Mouse (Mus musculus) splenic B cell, adult 2 months (primary cell): ENCODE results near the gene Eln.
A peak's percentile ranks its signal among the peaks of the same experiment; 100 is the strongest.

ENCODE experiments used
- DNase-seq: peaks from one replicate; pipeline ENCODE4 v3.0.0-alpha.2; 2011; ENCODE audit warnings: low read depth, low spot score
- H3K27me3 ChIP-seq: 2 replicates; pipeline ENCODE4 v1.6.1; 2012; ENCODE audit warnings: mild to moderate bottlenecking, low read length, moderate library complexity, mixed read lengths; ENCODE audit not compliant: control insufficient read depth, poor library complexity, insufficient read depth, severe bottlenecking
- H3K36me3 ChIP-seq: 2 replicates; pipeline ENCODE4 v1.6.1; 2012; ENCODE audit warnings: mild to moderate bottlenecking, low read length, moderate library complexity, mixed read lengths; ENCODE audit not compliant: control insufficient read depth, poor library complexity, insufficient read depth, severe bottlenecking

The Eln gene

DNA sequence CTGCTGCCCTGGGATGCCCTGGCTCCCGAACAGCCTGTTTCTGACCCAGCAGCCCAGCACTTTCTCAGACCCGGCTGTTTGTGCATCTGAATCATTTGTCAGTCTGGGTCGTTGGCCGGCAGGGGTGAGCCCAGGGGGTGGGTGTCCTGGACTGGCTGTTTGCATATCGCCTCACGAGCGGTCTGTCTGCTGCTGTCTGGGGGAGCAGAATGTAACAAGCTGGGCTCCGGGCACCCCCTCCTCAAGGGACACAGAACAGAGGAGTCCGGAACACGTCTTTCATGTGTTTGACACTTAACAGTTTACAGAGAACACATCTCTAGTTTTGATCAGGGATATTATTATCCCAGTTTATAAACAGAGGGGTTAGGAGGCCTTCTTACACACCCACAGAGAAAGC lies 7.0 kb upstream of the Eln start:
- no peak for DNase-seq
- no peaks in the 10 kb centered on the region for H3K36me3 ChIP-seq
- no peaks in the 10 kb centered on the region for H3K27me3 ChIP-seq

DNA sequence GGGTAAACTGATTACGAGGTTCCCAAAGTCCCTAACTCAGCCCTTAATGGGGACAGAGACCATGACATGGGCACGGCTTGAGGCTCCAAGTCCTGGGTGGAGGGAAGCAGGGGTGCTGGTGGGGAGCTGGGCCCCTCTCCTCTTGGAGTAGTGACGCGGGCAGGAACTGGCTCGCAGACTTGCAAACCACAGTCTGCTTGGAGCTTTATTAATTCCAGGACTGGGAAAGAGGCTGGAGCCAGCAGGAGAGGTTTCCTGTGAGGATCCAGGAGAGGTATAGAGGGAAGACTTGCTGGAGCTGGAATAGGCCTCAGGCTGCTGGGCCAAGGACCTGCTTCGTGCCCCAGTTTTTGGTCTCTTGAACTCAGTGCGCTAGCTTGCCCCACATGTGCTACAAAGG lies 3.3 kb upstream of the Eln start:
- no peaks in the 10 kb centered on the region for H3K27me3 ChIP-seq

DNA sequence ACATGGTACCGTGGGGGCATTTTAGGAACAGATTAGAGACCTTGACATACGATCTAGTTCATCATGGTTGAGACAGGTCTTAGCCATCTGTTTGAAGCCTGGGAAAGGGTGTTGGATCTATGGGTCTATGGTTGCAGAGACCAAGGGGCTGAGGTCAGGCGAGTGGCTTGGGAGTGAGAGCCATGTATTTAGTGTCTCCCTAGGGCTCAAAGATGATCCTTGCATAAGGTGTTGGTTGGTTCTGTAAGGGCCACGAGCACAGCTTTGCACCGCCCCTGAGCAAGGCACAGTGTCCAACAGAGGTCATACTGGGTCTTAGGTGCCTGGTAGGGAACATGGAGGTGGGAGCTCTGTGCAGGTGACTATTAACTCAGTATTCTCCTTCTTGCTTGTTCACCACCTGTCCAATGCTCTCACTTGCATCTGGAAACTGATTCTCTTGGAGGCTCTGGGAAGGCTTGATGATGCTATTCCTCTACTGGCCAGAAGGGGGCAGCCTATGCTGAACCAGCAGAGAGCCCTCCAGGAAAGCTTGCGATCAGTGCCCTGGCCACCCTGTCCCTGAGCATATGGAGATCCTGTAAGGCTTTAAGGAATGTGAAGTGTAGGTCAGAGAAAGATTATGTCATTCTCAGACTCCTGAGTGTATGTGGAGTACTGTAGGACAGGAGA lies 960 bp upstream of the Eln start:
- DNase-seq, result peak; percentile 56
- H3K36me3 ChIP-seq, result no peaks in the 10 kb centered on the region
- H3K27me3 ChIP-seq, result no peaks in the 10 kb centered on the region

More for the DNA sequence above, 3.3 kb upstream of the Eln start:
- no peak for DNase-seq
- no peaks in the 10 kb centered on the region for H3K36me3 ChIP-seq

DNA sequence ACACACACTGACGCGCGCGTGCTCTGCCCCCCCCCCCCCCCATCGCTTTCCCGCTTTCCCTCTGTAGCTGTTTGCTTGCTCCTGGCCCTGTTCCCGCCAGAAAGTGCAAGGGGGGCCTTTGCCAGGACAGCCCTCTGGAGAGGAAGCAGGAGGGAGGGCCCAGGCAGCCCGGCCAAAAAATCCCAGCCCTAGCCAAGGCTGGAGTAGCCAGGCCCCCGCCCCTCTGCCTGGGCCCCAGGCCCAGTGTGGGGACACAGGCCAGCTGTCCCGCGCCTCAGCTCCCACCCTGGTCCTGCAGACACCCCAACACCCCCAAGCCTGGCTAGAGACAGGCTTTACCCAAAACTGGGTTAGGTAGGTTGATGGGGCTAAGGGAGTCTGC lies 380 bp upstream of the Eln start:
- H3K27me3 ChIP-seq, result no peaks in the 10 kb centered on the region
- DNase-seq, result no peak
- H3K36me3 ChIP-seq, result no peaks in the 10 kb centered on the region

DNA sequence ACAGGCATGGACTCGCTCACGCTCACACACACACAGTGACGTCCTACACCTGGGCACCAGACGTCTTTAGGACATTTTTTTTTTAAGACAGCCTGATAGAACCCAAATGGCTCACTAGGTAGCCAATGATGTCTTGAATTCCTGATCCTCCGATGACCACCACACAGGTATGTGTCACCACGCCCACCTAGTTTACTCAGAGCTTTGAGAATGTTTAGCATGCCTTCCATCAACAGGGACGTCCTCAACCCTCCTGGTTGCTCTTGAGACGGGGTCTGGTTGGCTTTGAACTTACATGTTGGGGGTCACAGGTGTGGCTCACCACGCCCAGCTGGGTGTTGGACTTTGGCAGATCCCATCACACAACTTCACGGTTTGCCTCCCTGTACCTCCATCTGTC lies 922 bp downstream of the Eln start:
- DNase-seq, result no peak
- Histone ChIP-seq H3K27me3 (no peaks in the 10 kb centered on the region), H3K36me3 (no peaks in the 10 kb centered on the region)

DNA sequence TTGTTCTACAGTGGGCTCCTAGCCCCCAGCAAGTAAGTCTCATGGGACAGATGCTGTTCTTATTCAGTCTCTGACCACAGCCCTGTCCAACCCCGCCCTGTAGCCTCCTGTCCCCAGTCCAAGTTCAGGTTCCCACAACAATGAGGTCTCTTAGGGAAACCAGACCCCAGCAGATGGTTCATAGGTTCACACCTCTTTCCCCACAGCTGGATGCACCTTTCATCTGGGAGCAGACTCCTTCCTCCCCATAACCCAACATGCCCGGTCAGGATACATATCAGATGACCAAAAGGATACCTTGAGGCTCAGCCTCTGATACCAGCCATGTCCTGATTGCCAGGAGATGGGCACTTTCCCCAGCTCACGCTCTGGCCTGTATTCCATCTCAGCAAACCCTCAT lies 1.3 kb downstream of the Eln start:
- Histone ChIP-seq H3K27me3 (no peaks in the 10 kb centered on the region), H3K36me3 (no peaks in the 10 kb centered on the region)
- DNase-seq, result no peak

DNA sequence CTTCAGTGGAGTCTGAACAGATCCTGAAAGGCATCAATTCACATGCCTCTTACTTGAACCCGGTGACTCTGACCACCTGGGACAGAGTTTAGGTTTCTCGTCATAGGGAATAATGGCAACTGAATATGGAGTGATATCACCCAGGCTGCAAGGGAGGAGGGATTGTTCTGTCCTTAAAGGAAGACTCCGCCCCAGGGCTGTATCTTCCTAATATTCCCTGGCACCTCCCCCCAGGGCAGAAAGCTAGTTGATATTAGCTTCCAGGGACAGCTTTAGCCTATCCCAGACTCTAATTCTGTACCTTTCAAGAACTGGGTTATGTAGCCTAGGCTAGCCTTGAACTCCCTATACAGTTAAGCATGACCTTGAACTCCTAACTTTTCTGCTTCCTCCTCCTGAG lies 2.1 kb downstream of the Eln start:
- DNase-seq, result no peak
- H3K27me3 ChIP-seq, result no peaks in the 10 kb centered on the region
- H3K36me3 ChIP-seq, result no peaks in the 10 kb centered on the region

DNA sequence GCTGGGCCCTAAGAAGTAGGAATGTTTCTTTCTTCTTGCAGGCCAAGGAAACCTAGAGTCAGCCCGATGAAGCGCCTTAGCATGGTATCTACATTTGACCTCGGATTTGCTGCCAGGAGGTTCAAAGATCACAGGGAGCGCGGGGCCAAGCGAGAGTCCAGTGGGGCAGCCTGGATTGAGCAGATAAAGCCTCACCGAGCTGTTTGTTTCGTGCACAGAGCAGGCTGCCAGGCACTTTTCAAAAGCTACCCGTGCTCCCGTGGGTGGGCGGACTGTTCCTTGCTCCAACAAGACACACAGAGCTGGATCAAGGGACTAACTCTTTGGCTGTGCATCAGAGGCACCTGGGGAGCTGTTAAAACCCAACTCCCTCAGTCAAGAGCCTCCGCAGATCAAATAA lies 3.1 kb downstream of the Eln start:
- DNase-seq, result no peak
- Histone ChIP-seq H3K36me3 (no peaks in the 10 kb centered on the region), H3K27me3 (no peaks in the 10 kb centered on the region)

DNA sequence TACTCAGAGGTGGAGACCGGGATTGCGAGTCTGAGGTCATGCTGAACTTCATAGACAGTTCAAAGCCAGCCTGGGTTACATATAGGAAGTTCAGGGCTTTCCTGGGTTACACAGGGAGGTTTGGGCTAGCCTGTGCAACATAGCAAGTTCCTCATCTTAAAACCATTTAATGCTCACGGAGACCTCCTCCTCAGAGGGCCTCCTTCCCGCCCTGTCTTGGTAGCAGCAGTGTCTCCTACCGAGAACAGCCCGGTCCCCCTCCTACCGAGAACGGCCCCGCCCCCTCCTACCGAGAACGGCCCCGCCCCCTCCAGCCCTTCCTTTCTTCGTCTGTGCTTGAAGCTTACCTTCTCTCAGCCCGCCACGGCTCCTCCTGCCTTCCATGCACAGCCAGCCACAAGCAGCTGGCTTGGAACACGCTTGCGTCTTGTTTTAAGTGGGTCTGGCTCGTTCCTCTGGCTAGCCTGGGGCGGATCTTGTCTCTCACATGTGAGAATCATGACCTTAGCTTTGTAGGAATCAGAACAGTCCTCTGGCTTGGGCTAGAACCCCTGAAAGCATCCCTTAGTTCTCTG lies 4.8 kb downstream of the Eln start:
- no peaks in the 10 kb centered on the region for H3K36me3 ChIP-seq
- H3K27me3 ChIP-seq, result no peaks in the 10 kb centered on the region
- no peak for DNase-seq

DNA sequence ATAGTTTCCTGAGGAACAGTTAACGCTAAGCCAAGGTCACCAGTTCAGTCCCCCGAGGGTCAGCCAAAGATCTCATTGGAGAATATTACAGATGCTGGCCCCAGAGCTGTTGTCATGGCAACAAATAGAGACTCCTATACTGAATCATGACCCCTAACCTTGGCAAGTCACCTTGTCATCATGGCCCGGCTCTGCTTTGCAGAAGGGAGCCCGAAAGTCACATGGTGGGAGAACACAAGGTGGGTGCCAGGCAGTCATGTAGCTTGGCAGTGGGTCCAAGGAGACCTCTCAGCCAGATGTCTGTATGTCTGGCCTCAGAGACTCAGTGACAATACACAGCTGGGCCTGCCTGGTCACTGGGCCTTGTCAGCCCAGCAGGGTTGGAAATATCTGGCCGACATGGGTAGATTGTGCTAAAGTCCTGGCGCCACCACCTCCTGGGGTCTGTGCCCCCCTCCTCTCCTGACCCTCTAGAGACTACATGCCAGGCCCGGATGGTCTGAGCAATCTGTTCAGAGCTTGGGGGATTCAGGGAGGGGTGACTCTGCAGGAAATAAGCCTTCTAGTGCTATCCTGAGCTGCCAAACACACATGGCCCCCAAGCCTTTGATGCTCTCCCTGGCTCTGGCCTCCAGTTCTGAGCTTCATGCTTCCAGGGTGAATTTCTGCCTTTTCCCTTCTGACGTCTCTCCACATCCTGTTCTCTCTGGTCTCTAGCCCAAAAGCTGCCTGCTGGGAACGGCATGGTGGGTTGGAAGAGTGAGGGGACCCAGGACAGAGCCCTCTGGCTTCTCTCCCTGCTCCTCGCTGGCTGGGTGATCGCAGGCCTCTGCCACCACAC lies 6.4 kb downstream of the Eln start:
- DNase-seq, result no peak
- H3K27me3 ChIP-seq, result no peaks in the 10 kb centered on the region
- H3K36me3 ChIP-seq, result no peaks in the 10 kb centered on the region

DNA sequence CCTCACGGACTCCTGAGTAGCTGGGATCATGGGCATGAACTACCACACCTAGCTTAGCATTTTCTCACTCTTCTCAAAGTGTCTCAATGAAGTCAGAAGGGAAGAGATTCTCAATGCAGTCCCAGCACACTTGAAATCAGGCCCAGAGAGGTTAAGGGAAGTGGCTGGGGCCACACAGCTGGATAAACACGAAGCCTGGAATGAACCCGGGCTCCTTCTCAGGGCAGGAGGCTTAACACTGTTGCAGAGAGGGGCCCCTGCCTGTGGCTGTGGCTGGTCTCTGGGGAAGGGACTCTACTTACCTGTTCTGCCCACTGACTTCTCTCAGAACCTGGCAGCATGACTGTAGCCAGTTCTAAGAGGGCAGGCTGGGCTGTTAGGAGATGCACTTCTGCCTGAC lies 7.2 kb downstream of the Eln start:
- DNase-seq, result no peak
- no peaks in the 10 kb centered on the region for H3K27me3 ChIP-seq
- no peaks in the 10 kb centered on the region for H3K36me3 ChIP-seq

DNA sequence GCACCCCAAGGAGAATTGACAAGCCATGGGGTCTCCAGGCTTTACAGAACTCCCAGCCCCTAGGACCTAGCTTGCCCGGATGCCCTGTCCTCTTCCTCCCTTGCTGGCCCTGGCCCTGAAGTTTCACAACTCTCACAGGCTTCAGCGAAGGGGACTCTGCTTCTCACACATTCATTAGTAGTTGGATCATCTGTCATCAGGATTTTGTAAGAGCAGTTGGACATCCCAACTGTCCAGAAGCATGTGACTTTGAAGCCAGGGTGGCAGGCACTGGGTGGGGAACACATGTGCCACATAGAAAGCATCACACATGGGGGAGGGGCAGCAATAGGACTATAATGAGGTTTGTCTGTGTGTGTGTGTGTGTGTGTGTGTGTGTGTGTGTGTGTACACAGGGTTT lies 12.2 kb downstream of the Eln start:
- no peak for DNase-seq
- Histone ChIP-seq H3K27me3 (no peaks in the 10 kb centered on the region), H3K36me3 (no peaks in the 10 kb centered on the region)

DNA sequence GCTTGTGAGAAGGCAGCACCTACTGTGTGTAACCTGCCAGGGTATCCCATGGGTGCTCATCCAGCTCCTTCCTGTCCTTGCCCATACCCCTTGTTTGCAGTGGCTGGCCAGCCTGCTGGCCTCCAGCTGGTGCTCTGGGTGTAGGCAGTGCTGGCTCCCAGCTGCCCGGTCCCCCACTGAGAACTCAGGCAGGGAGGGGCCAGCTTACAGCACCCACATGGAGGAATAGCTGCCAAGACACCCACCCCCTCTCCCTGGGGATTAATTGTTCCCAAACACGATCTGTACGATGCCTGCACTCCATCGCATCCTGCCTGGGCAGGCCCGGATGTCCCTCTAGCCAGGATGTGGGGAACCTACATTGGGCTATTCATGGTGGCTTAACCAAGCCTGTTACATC lies 13.1 kb downstream of the Eln start:
- DNase-seq, result no peak
- H3K27me3 ChIP-seq, result no peaks in the 10 kb centered on the region
- no peaks in the 10 kb centered on the region for H3K36me3 ChIP-seq

DNA sequence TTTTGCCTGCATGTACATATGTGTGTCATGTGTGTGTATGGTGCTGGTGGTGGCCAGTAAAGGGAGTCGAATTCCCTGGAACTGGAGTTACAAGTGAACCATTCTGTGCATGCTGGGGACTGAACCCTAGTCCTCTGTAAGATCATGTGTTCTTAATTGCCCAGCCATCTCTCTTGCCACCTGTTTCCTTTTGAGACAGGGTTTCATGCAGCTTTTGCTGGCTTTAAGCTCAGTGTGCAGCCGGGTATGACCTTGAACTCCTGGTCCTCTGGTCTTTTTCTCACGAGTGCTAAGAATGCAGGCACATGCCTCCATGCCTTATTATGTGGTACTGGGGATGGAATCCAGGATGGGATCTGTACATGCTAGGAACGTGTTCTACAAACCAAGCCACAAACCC lies 13.9 kb downstream of the Eln start:
- Histone ChIP-seq H3K36me3 (no peaks in the 10 kb centered on the region), H3K27me3 (no peaks in the 10 kb centered on the region)
- DNase-seq, result no peak

DNA sequence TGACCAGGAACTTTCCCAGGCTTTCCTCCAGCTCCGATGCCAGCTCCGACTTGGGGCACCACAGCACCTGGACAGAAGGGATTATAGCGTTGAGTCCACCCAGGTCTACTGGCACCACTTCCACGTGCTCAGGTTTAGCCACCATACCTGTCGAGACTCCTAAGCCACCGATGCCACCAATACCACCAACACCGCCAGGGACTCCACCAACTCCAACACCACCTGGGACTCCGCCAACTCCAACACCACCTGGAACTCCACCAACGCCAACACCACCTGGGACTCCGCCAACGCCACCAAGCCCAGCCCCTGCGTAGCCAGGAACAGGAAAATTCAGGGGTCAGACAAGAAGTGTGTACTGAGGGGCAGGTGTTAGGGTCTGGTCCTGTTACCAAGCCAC lies 18.0 kb downstream of the Eln start:
- no peak for DNase-seq
- no peaks in the 10 kb centered on the region for H3K27me3 ChIP-seq

More for the DNA sequence above, 18.0 kb downstream of the Eln start:
- no peaks in the 10 kb centered on the region for H3K36me3 ChIP-seq
